Mouse (Mus musculus): ENCODE data around the gene Capn8. TPM values are rescaled to one million over a fixed set of nuclear protein-coding genes. Genes with fewer than 3 reads are reported as not detected.

The Capn8 gene
- 0.08 TPM in 1 of 2 replicates, not detected in the other for polyA plus RNA-seq (2012; rRNA removed; ENCODE audit: low replicate concordance)

DNA sequence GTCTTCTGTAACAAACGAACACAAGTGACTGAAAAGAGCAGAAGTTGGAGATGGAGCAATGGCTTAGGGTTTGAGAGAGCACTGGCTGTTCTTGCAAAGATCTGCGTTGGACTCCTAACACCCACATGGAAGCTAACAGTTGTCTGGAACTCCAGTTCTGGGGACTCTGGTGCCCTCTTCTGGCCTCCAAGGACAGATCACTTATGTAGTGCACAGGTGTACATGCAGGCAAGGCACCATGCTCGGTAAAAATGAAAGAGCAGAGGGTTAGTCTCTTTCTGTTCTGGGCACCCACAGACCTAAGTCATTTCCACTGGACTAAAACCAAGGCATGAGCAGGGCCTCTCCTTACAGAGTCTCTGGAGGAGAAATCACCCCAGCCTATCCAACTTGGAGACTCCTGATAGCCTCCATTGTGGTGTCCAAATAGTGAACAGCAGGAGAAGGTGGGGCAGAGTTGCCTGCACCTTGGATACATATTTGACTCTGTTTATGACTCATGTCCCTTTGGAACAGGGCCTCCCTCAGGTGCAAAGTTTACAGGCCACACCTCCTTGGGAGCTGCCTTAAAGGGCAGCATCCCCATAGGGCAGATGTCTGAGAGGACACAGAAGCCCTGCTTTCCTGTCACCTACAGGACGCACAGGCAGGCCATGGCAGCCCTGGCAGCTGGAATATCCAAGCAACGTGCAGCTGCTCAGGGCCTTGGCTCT, at the start of gene Capn8:
Gene Capn8 (plus strand): TSS at position 600 of the 713 bp plus-strand sequence.

DNA sequence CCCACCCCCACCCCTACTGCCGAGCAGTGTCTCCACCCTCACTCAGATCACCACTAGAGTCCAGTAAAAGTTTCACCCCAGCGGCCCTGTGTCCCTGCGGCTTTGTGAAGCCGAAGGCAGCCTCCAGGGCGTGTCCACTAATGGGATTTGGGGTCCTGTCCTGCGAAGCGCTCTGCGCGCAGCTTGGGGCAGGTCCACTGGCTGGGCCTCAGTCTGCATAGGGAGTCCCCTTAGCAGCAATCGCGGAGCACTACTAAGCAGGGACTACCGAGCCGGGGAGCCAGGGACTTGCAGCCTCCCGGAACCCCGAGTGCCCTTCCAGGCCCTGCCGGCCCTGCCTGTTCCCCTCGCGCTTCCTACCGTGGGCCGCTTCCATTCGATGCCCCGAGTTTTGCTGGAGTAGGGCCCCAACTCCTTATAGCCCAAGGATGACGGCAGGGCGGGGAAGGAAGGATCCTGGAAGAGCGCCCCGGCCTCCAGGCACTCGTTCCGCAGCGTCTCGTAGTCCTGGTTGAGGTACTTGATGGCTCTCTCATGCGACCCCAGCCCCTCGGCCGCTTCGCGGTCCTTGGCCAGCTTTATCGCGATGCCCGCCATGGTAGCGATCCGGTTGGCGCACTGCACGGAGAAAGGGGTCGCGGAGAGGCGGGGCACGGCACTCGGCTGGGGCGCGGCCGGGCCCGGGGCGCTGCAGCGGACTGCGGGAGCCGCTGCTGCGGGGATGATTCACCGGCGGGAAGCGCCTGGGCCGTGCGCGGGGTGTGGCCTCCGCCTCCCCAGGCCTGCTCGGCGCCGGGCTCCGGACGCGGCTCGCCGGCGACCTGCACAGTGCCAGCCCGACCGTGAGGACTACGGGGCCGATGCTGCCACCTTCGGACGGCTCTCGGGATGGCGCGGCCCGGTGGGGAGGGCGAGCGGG, 47.8 kb upstream of the Capn8 start, which contains the start of gene Capn2:
Gene Capn2 (minus strand): TSS at position 851 of the 919 bp plus-strand sequence.

Other genes with a start within 250 kb of the Capn8 start
- 18.0 and 19.2 TPM in 2 replicates for gene Fbxo28, start 223.4 kb upstream of the Capn8 start, polyA plus RNA-seq (2012; rRNA removed; ENCODE audit: low replicate concordance)
- gene Trp53bp2, start 155.8 kb upstream of the Capn8 start, polyA plus RNA-seq (2012; rRNA removed; ENCODE audit: low replicate concordance) = 14.8 and 23.4 TPM in 2 replicates
- gene Capn2, start 47.4 kb upstream of the Capn8 start, polyA plus RNA-seq (2012; rRNA removed; ENCODE audit: low replicate concordance) = 77.7 and 100 TPM in 2 replicates
- not detected in 2 replicates for gene Ccdc185, start 184.2 kb downstream of the Capn8 start, polyA plus RNA-seq (2012; rRNA removed; ENCODE audit: low replicate concordance)
- 1.3 and 8.4 TPM in 2 replicates for gene Susd4, start 198.9 kb downstream of the Capn8 start, polyA plus RNA-seq (2012; rRNA removed; ENCODE audit: low replicate concordance)